Mouse (Mus musculus) myocyte (in vitro differentiated cells): ENCODE results near the gene C2cd2.

Experiments used
- E2F4 ChIP-seq: IDR thresholded peaks from one replicate; pipeline ENCODE4 v1.6.1; 2011; ENCODE audit warnings: mild to moderate bottlenecking, control low read depth, moderate library complexity; ENCODE audit not compliant: insufficient read depth
- MYOG ChIP-seq, 3 experiments: IDR thresholded peaks; one replicate each; pipeline ENCODE4 v1.6.1; 2011; ENCODE audit warnings: control low read depth in 2 of 3, low read depth in 2 of 3, mild to moderate bottlenecking in 2 of 3; ENCODE audit not compliant: insufficient read length in 2 of 3, control insufficient read depth in 1 of 3, insufficient read depth in 1 of 3
- POLR2A ChIP-seq: IDR thresholded peaks from one replicate; pipeline ENCODE4 v1.6.1; 2011; ENCODE audit warnings: low read depth, mild to moderate bottlenecking, control low read depth, moderate library complexity; ENCODE audit not compliant: insufficient read length
- POLR2AphosphoS2 ChIP-seq: IDR thresholded peaks from one replicate; pipeline ENCODE4 v1.6.1; 2011; ENCODE audit warnings: low read depth, control low read depth; ENCODE audit not compliant: insufficient read length
- TCF12 ChIP-seq: IDR thresholded peaks from one replicate; pipeline ENCODE4 v1.6.1; 2011; ENCODE audit warnings: mild to moderate bottlenecking, control low read depth; ENCODE audit not compliant: poor library complexity, insufficient read depth, severe bottlenecking
- USF1 ChIP-seq: IDR thresholded peaks from one replicate; pipeline ENCODE4 v1.6.1; 2011; ENCODE audit warnings: low read depth, mild to moderate bottlenecking, control low read depth, moderate library complexity

- TF ChIP-seq POLR2AphosphoS2 (no peak), USF1 (no peak), MYOG (IDR thresholded peaks at IDR 0.05; ENCODE audit: control insufficient read depth in 1 of 3, insufficient read depth in 1 of 3, insufficient read length in 2 of 3, low read depth in 2 of 3) (no peak), POLR2A (no peak), TCF12 (no peak), E2F4 (no peak)
Measured at GRCm38 (mm10) chr16:97848832-97849231, 113.6 kb downstream of the C2cd2 start.
